ENCODE assay signal across 11 mouse cellular contexts in genomic region chr3:108294398-108294797, GRCm38 (mm10). TPM values are rescaled to one million over a fixed set of nuclear protein-coding genes. Genes with fewer than 3 reads are reported as not detected.
DNase-seq lines count a peak whose midpoint lies in the region; ATAC-seq and TF ChIP-seq lines count a peak whose summit lies in the region.
"Had no signal": no experiment of that assay in that cellular context is flagged by ENCODE, and none has a peak within 500 bp of the region (broad histone marks: within the 10 kb centered on the region; RNA-seq: fewer than 3 reads in every experiment).

No protein-coding gene starts in this region.

- DNase-seq in heart, embryonic 10.5 days (ENCODE audit: low spot score) = no peak
- no peak for DNase-seq in heart, postnatal 10 days
- no peak for DNase-seq in testis, postnatal 10 days (ENCODE audit: low spot score)
- DNase-seq in cerebellum, adult 9-10 months = no peak
- no peak for DNase-seq in embryo, embryonic 10.5 days (ENCODE audit: low spot score)
- no peak for DNase-seq in urinary bladder, postnatal 36 days (ENCODE audit: low spot score in 2 of 2)
- DNase-seq: adrenal gland, adult 8-10 months; kidney, adult 11 months; retina, postnatal 1 day had no signal

- peak overlapping the region; percentile 85 for H3K27ac ChIP-seq in heart, embryonic 10.5 days
- H3K27ac ChIP-seq in testis, adult 2 months (ENCODE audit: control insufficient read depth, insufficient read depth, low read depth, low read length) = peak overlapping the region; percentile 14
- no peak overlapping the region for H3K27ac ChIP-seq in intestine, postnatal 0 days (ENCODE audit: low read depth, low read length)

- H3K4me3 ChIP-seq in heart, embryonic 10.5 days = 0 out of 2 replicates have a peak overlapping the region, but pooled peaks have one; percentile 3
- no peak overlapping the region for H3K4me3 ChIP-seq in testis, adult 2 months (ENCODE audit: control insufficient read depth, low read depth, low read length)
- no peak overlapping the region for H3K4me3 ChIP-seq in intestine, postnatal 0 days (ENCODE audit: low read depth, low read length)

- H3K4me1 ChIP-seq in heart, embryonic 10.5 days = peaks cover 83% of the 10 kb centered on the region
- peaks cover 7% of the 10 kb centered on the region for H3K4me1 ChIP-seq in testis, adult 2 months (ENCODE audit: control insufficient read depth, insufficient read depth, low read length)
- H3K4me1 ChIP-seq in intestine, postnatal 0 days (replicated peaks; ENCODE audit: control insufficient read depth, insufficient read depth, low read length) = peaks cover 7% of the 10 kb centered on the region; the same call in 1 of the 2 replicates

- ATAC-seq in intestine, postnatal 0 days = 0 out of 2 replicates have a peak, but pooled peaks have one; percentile 46

- no peaks in the 10 kb centered on the region for H3K36me3 ChIP-seq in heart, embryonic 10.5 days
- H3K36me3 ChIP-seq in testis, adult 2 months (ENCODE audit: control insufficient read depth, insufficient read depth, low read length) = no peaks in the 10 kb centered on the region
- no peaks in the 10 kb centered on the region for H3K36me3 ChIP-seq in intestine, postnatal 0 days (ENCODE audit: control insufficient read depth, insufficient read depth)

- 23% methylated on average over 2 of the region's 2 CpGs for WGBS in heart, embryonic 10.5 days
- WGBS in intestine, postnatal 0 days = 30% methylated on average over 2 of the region's 2 CpGs

- intact Hi-C loops in heart, postnatal 10 days (cut with DNase I) = no loop called here

- no peak overlapping the region for H3K4me2 ChIP-seq in intestine, postnatal 0 days (replicated peaks; ENCODE audit: low read depth)

- TF ChIP-seq POLR2A in testis, adult 2 months (IDR thresholded peaks at IDR 0.05; ENCODE audit: control insufficient read depth, low read depth, low read length) = no peak

- no peak overlapping the region for H3K9ac ChIP-seq in intestine, postnatal 0 days (ENCODE audit: low read depth, low read length)

- no peaks in the 10 kb centered on the region for H3K27me3 ChIP-seq in heart, embryonic 10.5 days (ENCODE audit: insufficient read depth, poor library complexity, severe bottlenecking)
- H3K27me3 ChIP-seq in testis, adult 2 months (ENCODE audit: control insufficient read depth, insufficient read depth, low read length) = no peaks in the 10 kb centered on the region
- no peaks in the 10 kb centered on the region for H3K27me3 ChIP-seq in intestine, postnatal 0 days (replicated peaks; ENCODE audit: control insufficient read depth, insufficient read depth, low read length)

- no peaks in the 10 kb centered on the region for H3K9me3 ChIP-seq in heart, embryonic 10.5 days
- no peaks in the 10 kb centered on the region for H3K9me3 ChIP-seq in intestine, postnatal 0 days (ENCODE audit: control insufficient read depth)

- no peak for TF ChIP-seq CTCF in testis, adult 2 months (IDR thresholded peaks at IDR 0.05; ENCODE audit: control insufficient read depth, insufficient read depth, insufficient replicate concordance, low read depth, low read length)
- TF ChIP-seq CTCF in intestine, postnatal 0 days (IDR thresholded peaks at IDR 0.05; ENCODE audit: low read depth) = no peak

RNA-seq across cellular contexts. Expression of gene Sort1, which starts 10.5 kb away (rescaled TPM):
- 15.1 and 26.4 TPM in 2 replicates for polyA plus RNA-seq in heart, embryonic 10.5 days (2016; fragmentation: Nextera tagmentation; extraction: Ambion mirVana)
- total RNA-seq in heart, postnatal 10 days (2021) = 10 to 100 TPM; 24.3 to 26.9 TPM
- polyA plus RNA-seq in testis, adult 2 months (2012; rRNA removed) = 51.4 and 55.4 TPM in 2 replicates
- polyA plus RNA-seq in intestine, postnatal 0 days (2015; fragmentation: Nextera tagmentation; extraction: Ambion mirVana) = 4.6 and 5.2 TPM in 2 replicates

RNA-seq across cellular contexts. Expression of gene Psma5, which starts 37.7 kb away (rescaled TPM):
- polyA plus RNA-seq in heart, embryonic 10.5 days (2016; fragmentation: Nextera tagmentation; extraction: Ambion mirVana) = 280 and 324 TPM in 2 replicates
- total RNA-seq in heart, postnatal 10 days (2021) = 10 to 100 TPM; 78.2 to 80.3 TPM
- polyA plus RNA-seq in testis, adult 2 months (2012; rRNA removed) = 31.5 and 38.2 TPM in 2 replicates
- polyA plus RNA-seq in intestine, postnatal 0 days (2015; fragmentation: Nextera tagmentation; extraction: Ambion mirVana) = 166 and 179 TPM in 2 replicates
